28 mouse cellular contexts compared by ENCODE assay signal in genomic region chr10:9157299-9158215, GRCm38 (mm10).
DNase-seq lines count a peak whose midpoint lies in the region; ATAC-seq and TF ChIP-seq lines count a peak whose summit lies in the region.
"Had no signal": no experiment of that assay in that cellular context is flagged by ENCODE, and none has a peak within 500 bp of the region (broad histone marks: within the 10 kb centered on the region; RNA-seq: fewer than 3 reads in every experiment).

No protein-coding gene starts in this region.

- no peak overlapping the region for H3K4me3 ChIP-seq in embryonic facial prominence, embryonic 14.5 days (ENCODE audit: low read depth, low read length)
- H3K4me3 ChIP-seq: embryonic facial prominence, embryonic 15.5 days; limb, embryonic 13.5 days; lung, embryonic 15.5 days; myocyte; neural tube, embryonic 12.5 days had no signal

- ATAC-seq in embryonic facial prominence, embryonic 14.5 days (ENCODE audit: low read depth): peak; percentile 92
- ATAC-seq: CD4-positive, CD25-positive, alpha-beta regulatory T cell, adult 4 months; forebrain, embryonic 14.5 days had no signal

- no peak overlapping the region for H3K27ac ChIP-seq in embryonic facial prominence, embryonic 14.5 days (replicated peaks; ENCODE audit: low read depth, low read length)
- H3K27ac ChIP-seq: embryonic facial prominence, embryonic 15.5 days; hindbrain, embryonic 14.5 days; kidney, postnatal 0 days; limb, embryonic 13.5 days; lung, embryonic 15.5 days; macrophage; neural tube, embryonic 12.5 days had no signal

- H3K9ac ChIP-seq in embryonic facial prominence, embryonic 14.5 days (ENCODE audit: low read depth, low read length): no peak overlapping the region
- H3K9ac ChIP-seq: embryonic facial prominence, embryonic 15.5 days; hindbrain, embryonic 14.5 days; limb, embryonic 13.5 days; lung, embryonic 15.5 days; neural tube, embryonic 12.5 days had no signal

- H3K27me3 ChIP-seq in embryonic facial prominence, embryonic 14.5 days (replicated peaks; ENCODE audit: control insufficient read depth, insufficient read depth, low read length): no peaks in the 10 kb centered on the region
- H3K27me3 ChIP-seq: embryonic facial prominence, embryonic 15.5 days; limb, embryonic 13.5 days; lung, embryonic 15.5 days; neural tube, embryonic 12.5 days had no signal

- no peaks in the 10 kb centered on the region for H3K9me3 ChIP-seq in embryonic facial prominence, embryonic 14.5 days (ENCODE audit: control insufficient read depth, low read length)
- H3K9me3 ChIP-seq: embryonic facial prominence, embryonic 15.5 days; limb, embryonic 13.5 days; lung, embryonic 15.5 days; neural tube, embryonic 12.5 days had no signal

- no peak for TF ChIP-seq POLR2A in brain, embryonic 14.5 days (IDR thresholded peaks at IDR 0.05; ENCODE audit: borderline replicate concordance, extremely low read depth, insufficient read depth, insufficient read length, poor library complexity, severe bottlenecking)

- H3K36me3 ChIP-seq in embryonic facial prominence, embryonic 14.5 days (ENCODE audit: control insufficient read depth, insufficient read depth, low read length): no peaks in the 10 kb centered on the region
- H3K36me3 ChIP-seq: embryonic facial prominence, embryonic 15.5 days; limb, embryonic 13.5 days; lung, embryonic 15.5 days; neural tube, embryonic 12.5 days had no signal

- WGBS in embryonic facial prominence, embryonic 14.5 days: 63% methylated on average over 10 of the region's 10 CpGs

- TF ChIP-seq CTCF in brain, embryonic 14.5 days (IDR thresholded peaks at IDR 0.05; ENCODE audit: borderline replicate concordance, extremely low read depth, insufficient read depth, insufficient read length): no peak

- H3K4me1 ChIP-seq in embryonic facial prominence, embryonic 14.5 days (ENCODE audit: control insufficient read depth, insufficient read depth, low read length): no peaks in the 10 kb centered on the region
- H3K4me1 ChIP-seq: embryonic facial prominence, embryonic 15.5 days; limb, embryonic 13.5 days; lung, embryonic 15.5 days; neural tube, embryonic 12.5 days had no signal

- no peak overlapping the region for H3K4me2 ChIP-seq in embryonic facial prominence, embryonic 14.5 days (ENCODE audit: low read depth, low read length)
- H3K4me2 ChIP-seq: embryonic facial prominence, embryonic 15.5 days; heart, embryonic 11.5 days; hindbrain, embryonic 14.5 days; limb, embryonic 13.5 days; liver, embryonic 11.5 days; lung, embryonic 15.5 days; neural tube, embryonic 12.5 days had no signal

- DNase-seq in lung, postnatal 36 days: peak; percentile 4
- no peak for DNase-seq in lung, postnatal 14 days
- DNase-seq in brain, embryonic 14.5 days (ENCODE audit: low read depth): peak; percentile 36
- DNase-seq in embryo, embryonic 10.5 days (ENCODE audit: low spot score): peak; percentile 32
- DNase-seq in embryonic facial prominence, embryonic 14.5 days (ENCODE audit: low spot score): peak; percentile 81
- DNase-seq in left cerebral cortex, adult 11 months (ENCODE audit: low spot score): no peak
- no peak for DNase-seq in layer of hippocampus, postnatal 36 days
- DNase-seq: adrenal gland, postnatal 25 days; cerebellum, adult 18-20 months; cerebellum, postnatal 10 days; gastrocnemius, postnatal 25 days; heart, adult 18-20 months; heart, postnatal 4 days; kidney, adult 2 months; thymus, adult 2 months; thymus, postnatal 36 days had no signal

Comparison
In these comparisons a context has a peak if more than half of its experiments do, and no peak if none do; other contexts are left out.
1. DNase-seq: peak in lung, postnatal 36 days (single experiment), brain, embryonic 14.5 days (single experiment), embryo, embryonic 10.5 days (single experiment) and embryonic facial prominence, embryonic 14.5 days (single experiment); none in lung, postnatal 14 days (single experiment), left cerebral cortex, adult 11 months (single experiment) and layer of hippocampus, postnatal 36 days (0 of 2).